Mouse (Mus musculus) liver, embryonic 14.5 days (tissue): ENCODE data around the gene Spon1. TPM values are rescaled to one million over a fixed set of nuclear protein-coding genes. Genes with fewer than 3 reads are reported as not detected.

ENCODE experiments used
- ATAC-seq: fragments of 200-750 bp; cut with Nextera tagmentation; 2 replicates; pipeline ENCODE4 v1.8.0; 2017; ENCODE audit warnings: moderate number of reproducible peaks, mild to moderate bottlenecking, moderate library complexity; ENCODE audit not compliant: insufficient read depth
- DNase-seq, 3 experiments: peaks; one replicate each; pipeline ENCODE4 v3.0.0-alpha.2; 2012 to 2013; ENCODE audit warnings: low read depth in 3 of 3, low spot score in 3 of 3
- H3K27ac ChIP-seq: fragments of 300-500 bp; sonication (generic); 2 replicates; pipeline ENCODE4 v1.5.1; 2014; ENCODE audit warnings: moderate library complexity, mild to moderate bottlenecking, control low read depth, inconsistent platforms
- H3K27me3 ChIP-seq: fragments of 300-500 bp; sonication (generic); 2 replicates; pipeline ENCODE4 v1.6.1; 2014; ENCODE audit warnings: mild to moderate bottlenecking, low read length, moderate library complexity; ENCODE audit not compliant: control insufficient read depth, insufficient read depth
- H3K36me3 ChIP-seq: fragments of 300-500 bp; sonication (generic); replicated peaks from 2 replicates; pipeline ENCODE4 v1.6.1; 2014; ENCODE audit warnings: low read depth; ENCODE audit not compliant: control insufficient read depth, insufficient read depth
- H3K4me1 ChIP-seq, 2 experiments: fragments of 200-500 bp in 1 of 2; fragments of 300-500 bp in 1 of 2; sonication (generic) in 1 of 2; replicated peaks; 2 replicates each; pipeline ENCODE4 v1.6.1; 2012 to 2014; ENCODE audit warnings: antibody characterized with exemption in 1 of 2, inconsistent platforms in 1 of 2, low read length in 1 of 2; ENCODE audit not compliant: control insufficient read depth in 2 of 2, insufficient read depth in 2 of 2
- H3K4me2 ChIP-seq: fragments of 300-500 bp; sonication (generic); 2 replicates; pipeline ENCODE4 v1.6.1; 2014; ENCODE audit warnings: low read depth, mild to moderate bottlenecking, control low read depth, moderate library complexity
- H3K4me3 ChIP-seq, 2 experiments: fragments of 200-500 bp in 1 of 2; fragments of 300-500 bp in 1 of 2; sonication (generic) in 1 of 2; 2 replicates each; pipeline ENCODE4 v1.5.1; 2012 to 2014; ENCODE audit warnings: low read depth in 2 of 2, low read length in 2 of 2, mild to moderate bottlenecking in 2 of 2, control low read depth in 1 of 2, inconsistent platforms in 1 of 2, moderate library complexity in 1 of 2; ENCODE audit not compliant: insufficient read depth in 1 of 2
- H3K9ac ChIP-seq: fragments of 300-500 bp; sonication (generic); replicated peaks from 2 replicates; pipeline ENCODE4 v1.6.1; 2014; ENCODE audit warnings: mild to moderate bottlenecking, control low read depth, moderate library complexity
- H3K9me3 ChIP-seq: fragments of 300-500 bp; sonication (generic); 2 replicates; pipeline ENCODE4 v1.6.1; 2016; ENCODE audit warnings: low read length, mixed read lengths; ENCODE audit not compliant: control insufficient read depth
- CTCF ChIP-seq: IDR thresholded peaks from 2 replicates; pipeline ENCODE4 v1.5.1; 2016; ENCODE audit warnings: antibody characterized with exemption, low read depth, control low read depth
- EP300 ChIP-seq: IDR thresholded peaks from 2 replicates; pipeline ENCODE4 v1.6.1; 2016; ENCODE audit warnings: antibody characterized with exemption, low read depth
- WGBS: fragments of 180-500 bp; shearing (Covaris S2); extraction: QIAGEN DNeasy Blood & Tissue Kit; methylation state at CpG from one replicate; pipeline ENCODE4 v1.1.7; 2014; ENCODE audit not compliant: insufficient replicate concordance; 5-methylcytosine and 5-hydroxymethylcytosine counted together
- polyA plus RNA-seq, 2 experiments: library from polyadenylated mRNA; depleted of rRNA in 1 of 2; stranded (reverse) in 1 of 2; unstranded in 1 of 2; fragments of >200 nt; fragmentation: Nextera tagmentation in 1 of 2; extraction: Ambion mirVana in 1 of 2; gene quantifications; 2 replicates each; pipeline versions ENCODE4 v1.2.1 to v1.2.3; 2012 to 2014

Gene Spon1
- polyA plus RNA-seq, 2 experiments: 0.36 to 0.39 TPM

DNA sequence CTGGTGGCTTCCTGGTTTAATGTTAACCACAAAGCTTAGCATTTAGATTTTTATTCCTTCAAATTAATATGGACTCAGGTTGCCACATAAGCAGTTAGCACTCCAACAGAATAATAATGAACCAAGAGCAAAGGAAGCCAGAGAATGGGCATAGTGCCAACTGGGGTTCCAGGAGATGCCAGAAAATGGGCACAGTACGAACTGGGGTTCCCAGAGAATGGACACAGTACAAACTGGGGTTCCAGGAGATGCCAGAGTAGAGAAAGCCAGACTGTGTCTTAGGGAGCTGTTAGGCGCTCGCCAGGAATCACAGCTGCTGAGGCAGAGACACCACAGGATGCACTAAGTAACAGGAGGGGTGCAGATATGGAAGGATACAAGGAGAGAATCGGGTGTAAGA, 271.4 kb downstream of the Spon1 start:
- WGBS: 54% methylated on average over 4 of the region's 4 CpGs
- Histone ChIP-seq H3K4me3 (no peak overlapping the region), H3K9me3 (no peaks in the 10 kb centered on the region), H3K4me2 (no peak overlapping the region), H3K9ac (no peak overlapping the region), H3K4me1 (no peaks in the 10 kb centered on the region), H3K36me3 (no peaks in the 10 kb centered on the region), H3K27me3 (no peaks in the 10 kb centered on the region), H3K27ac (no peak overlapping the region)
- DNase-seq (no peak), ATAC-seq (no peak)
- TF ChIP-seq CTCF (no peak), EP300 (no peak)

DNA sequence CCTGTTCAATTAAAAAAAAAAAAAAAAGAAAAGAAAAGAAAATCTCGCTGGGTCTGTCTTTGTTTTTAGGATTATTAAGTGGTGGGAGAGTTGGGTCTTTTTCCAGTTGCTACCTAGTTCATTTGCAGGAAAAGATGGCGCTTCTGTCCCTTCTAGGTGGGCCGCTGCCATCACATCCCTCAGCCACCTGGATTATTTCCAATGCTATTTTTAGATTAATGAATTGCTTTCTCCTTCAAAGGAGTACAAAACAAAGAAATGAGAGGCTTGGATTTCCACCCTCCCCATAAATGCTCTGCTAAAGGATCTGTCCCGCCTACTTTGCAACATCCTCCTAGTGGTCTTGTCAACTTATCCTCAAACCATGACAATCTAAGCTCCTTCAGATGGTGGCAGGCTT, 275.6 kb downstream of the Spon1 start:
- 64% methylated on average over 4 of the region's 4 CpGs for WGBS
- no peak overlapping the region for H3K4me2 ChIP-seq
- TF ChIP-seq CTCF: no peak
- TF ChIP-seq EP300: no peak
- peaks cover 0 to 7% of the 10 kb centered on the region in 2 experiments; a peak in 2 of 4 replicates for H3K4me1 ChIP-seq
- H3K9me3 ChIP-seq: no peaks in the 10 kb centered on the region
- no peak for ATAC-seq
- no peak for DNase-seq
- no peaks in the 10 kb centered on the region for H3K27me3 ChIP-seq
- H3K36me3 ChIP-seq: no peaks in the 10 kb centered on the region
- no peak overlapping the region for H3K27ac ChIP-seq
- no peak overlapping the region for H3K4me3 ChIP-seq
- no peak overlapping the region for H3K9ac ChIP-seq

DNA sequence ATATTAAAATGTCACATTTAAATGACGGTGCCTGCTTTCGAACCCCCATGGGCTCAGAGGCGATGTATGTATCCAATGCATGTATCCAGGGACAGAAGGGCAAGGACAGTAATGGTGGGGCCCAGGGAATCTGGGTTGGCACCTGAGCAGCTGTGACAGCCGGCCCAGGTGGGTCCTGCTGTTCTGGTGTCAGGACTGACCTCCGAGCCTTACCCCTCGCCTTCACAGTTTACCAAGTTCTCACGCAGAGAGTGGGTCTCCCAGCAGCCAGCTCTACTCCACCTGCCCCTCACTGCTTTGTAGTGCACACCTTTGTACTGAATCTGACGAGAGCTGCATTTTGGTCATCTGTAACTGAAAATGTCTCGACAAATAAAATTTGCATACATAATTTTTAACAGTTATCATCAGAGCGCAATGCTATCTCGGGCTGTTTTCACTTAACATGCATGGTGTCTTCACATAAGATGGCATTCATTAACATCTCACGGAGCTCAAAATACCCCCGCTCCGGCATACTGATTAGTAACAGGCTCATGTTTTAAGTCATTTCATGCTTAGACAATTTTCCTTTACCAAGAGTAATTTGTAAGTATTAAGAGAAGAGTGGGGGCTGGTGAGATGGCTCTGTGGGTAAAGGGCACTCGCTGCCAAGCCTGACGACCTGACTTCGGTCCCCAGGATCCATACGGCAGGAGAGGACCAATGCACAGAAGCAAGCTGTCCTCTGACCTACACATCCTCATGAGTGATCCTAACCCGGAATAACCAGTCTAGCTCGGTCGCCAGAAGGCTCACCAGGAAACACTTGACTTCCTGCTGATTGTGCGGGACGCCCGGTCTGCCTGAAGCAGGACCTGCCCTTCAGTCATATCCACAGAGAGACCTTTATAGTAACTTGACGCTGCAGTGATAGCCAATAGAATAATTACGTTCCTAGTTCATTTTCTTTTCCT, 277.5 kb downstream of the Spon1 start:
- DNase-seq: no peak
- no peaks in the 10 kb centered on the region for H3K27me3 ChIP-seq
- no peak overlapping the region for H3K27ac ChIP-seq
- no peak overlapping the region for H3K4me3 ChIP-seq
- TF ChIP-seq EP300: no peak
- no peak for TF ChIP-seq CTCF
- peaks cover 0 to 7% of the 10 kb centered on the region in 2 experiments; a peak in 2 of 4 replicates for H3K4me1 ChIP-seq
- no peak overlapping the region for H3K9ac ChIP-seq
- no peaks in the 10 kb centered on the region for H3K9me3 ChIP-seq
- H3K4me2 ChIP-seq: no peak overlapping the region; the same call in 1 of the 2 replicates
- ATAC-seq: no peak
- WGBS: 46% methylated on average over 26 of the region's 26 CpGs
- H3K36me3 ChIP-seq: no peaks in the 10 kb centered on the region

DNA sequence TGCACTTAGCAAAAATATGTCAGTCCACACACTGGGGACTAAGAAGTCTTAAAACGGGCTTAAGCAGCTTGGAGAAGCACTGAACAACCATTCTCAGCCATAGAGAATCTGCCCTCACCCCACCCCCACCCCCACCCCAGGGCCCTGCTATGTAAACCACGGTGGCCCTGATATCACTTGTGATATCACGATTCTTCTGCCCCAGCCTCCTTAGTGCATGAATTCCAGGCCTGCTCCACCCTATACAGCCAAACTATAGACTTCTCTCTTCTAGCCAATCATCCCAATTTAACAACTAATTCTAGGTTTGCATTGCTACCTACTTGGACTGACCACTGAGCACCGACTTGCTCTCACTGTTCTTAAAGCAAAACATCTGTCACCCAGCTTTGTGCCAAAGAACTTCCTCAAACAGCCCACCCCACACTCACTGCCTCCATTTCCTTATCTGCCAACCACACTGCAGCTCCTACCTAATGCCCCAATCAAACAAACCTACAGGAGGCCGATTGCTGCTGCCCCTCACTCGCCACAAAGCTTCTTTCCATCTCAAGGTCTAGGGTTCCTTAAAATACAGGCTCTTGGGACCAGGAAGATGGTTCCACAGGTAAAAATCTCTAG, 278.2 kb downstream of the Spon1 start:
- no peak overlapping the region for H3K4me3 ChIP-seq
- H3K9me3 ChIP-seq: no peaks in the 10 kb centered on the region
- no peaks in the 10 kb centered on the region for H3K36me3 ChIP-seq
- H3K4me2 ChIP-seq: no peak overlapping the region; the same call in 1 of the 2 replicates
- H3K27me3 ChIP-seq: no peaks in the 10 kb centered on the region
- no peak for DNase-seq
- H3K4me1 ChIP-seq: peaks cover 0 to 7% of the 10 kb centered on the region in 2 experiments; a peak in 2 of 4 replicates
- 6% methylated on average over 6 of the region's 6 CpGs for WGBS
- H3K27ac ChIP-seq: no peak overlapping the region
- no peak for TF ChIP-seq EP300
- TF ChIP-seq CTCF: no peak
- no peak overlapping the region for H3K9ac ChIP-seq
- ATAC-seq: no peak

DNA sequence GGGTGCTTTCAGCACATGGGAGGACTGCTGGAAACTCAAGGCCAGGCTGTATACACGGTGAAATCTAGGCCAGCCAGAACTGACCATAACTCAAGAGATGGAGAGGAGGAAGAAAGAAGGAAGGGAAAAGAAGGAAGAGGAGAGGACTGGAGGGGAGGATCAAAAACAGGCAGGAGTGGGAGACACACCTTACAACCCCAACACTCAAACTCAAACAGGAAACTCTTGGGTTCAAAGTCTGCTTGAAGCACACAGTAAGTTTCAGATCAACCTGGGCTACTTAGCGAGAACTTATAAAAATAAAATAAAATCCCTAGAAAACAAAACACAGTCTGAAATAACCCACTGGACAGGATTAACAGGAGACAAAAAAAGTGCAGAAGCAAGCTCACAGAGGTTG, 280.0 kb downstream of the Spon1 start:
- 58% methylated on average over 2 of the region's 2 CpGs for WGBS
- no peak overlapping the region for H3K27ac ChIP-seq
- H3K9me3 ChIP-seq: no peaks in the 10 kb centered on the region
- no peaks in the 10 kb centered on the region for H3K36me3 ChIP-seq
- no peak overlapping the region for H3K4me3 ChIP-seq
- no peak for DNase-seq
- no peak for TF ChIP-seq CTCF
- no peak for TF ChIP-seq EP300
- no peak overlapping the region for H3K4me2 ChIP-seq
- H3K4me1 ChIP-seq: peaks cover 0 to 7% of the 10 kb centered on the region in 2 experiments; a peak in 2 of 4 replicates
- ATAC-seq: no peak
- H3K27me3 ChIP-seq: no peaks in the 10 kb centered on the region
- no peak overlapping the region for H3K9ac ChIP-seq
